Mouse (Mus musculus): ENCODE measurements at regions not wholly inside any gene's neighbourhood (a gene's known extent, or its start where the extent isn't known, plus 50 kb on each side); places are given as distances from the start of the nearest gene placed in this dataset.

- Histone ChIP-seq H3K36me3 (ENCODE audit: insufficient read depth, low read length) (no peaks in the 10 kb centered on the region), H3K4me1 (replicated peaks; ENCODE audit: low read depth, low read length) (no peaks in the 10 kb centered on the region), H3K4me3 (replicated peaks; ENCODE audit: low read length) (no peak overlapping the region), H3K9me3 (ENCODE audit: low read length) (no peaks in the 10 kb centered on the region), H3K27me3 (ENCODE audit: insufficient read depth, low read length) (no peaks in the 10 kb centered on the region)
- TF ChIP-seq NANOG (IDR thresholded peaks at IDR 0.05; ENCODE audit: borderline replicate concordance, low read length) (no peak), POU5F1 (IDR thresholded peaks at IDR 0.05; ENCODE audit: borderline replicate concordance, low read length) (no peak), CTCF (conservative IDR thresholded peaks at IDR 0.05; ENCODE audit: low read length) (no peak)
Observed at GRCm38 (mm10) chr7:69062094-69062493, 313.1 kb upstream of the Arrdc4 start.

DNA sequence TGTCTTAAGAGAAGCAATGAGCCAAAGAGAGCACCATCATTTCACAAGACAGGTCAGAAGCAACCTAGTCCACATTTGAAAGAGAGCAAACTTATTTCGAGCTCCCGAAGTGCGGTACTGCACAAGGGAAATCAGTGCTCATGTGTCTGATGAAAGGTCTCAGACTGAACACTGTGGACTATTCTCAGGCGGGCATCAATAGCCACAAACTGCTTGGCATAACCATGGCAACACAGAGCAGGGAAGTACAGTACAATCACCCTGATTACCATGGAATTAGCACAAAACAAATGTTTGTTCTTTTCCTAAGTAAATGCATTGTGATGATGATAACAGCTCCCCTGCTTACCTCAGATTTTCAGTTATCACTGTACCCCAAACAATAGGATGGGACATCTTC lies 312.2 kb upstream of the Arrdc4 start:
- H3K36me3 ChIP-seq (ENCODE audit: insufficient read depth, low read length): no peaks in the 10 kb centered on the region
- TF ChIP-seq NANOG (IDR thresholded peaks at IDR 0.05; ENCODE audit: borderline replicate concordance, low read length): no peak

GRCm38 (mm10) chr7:69016575-69016974 lies 267.5 kb upstream of the Arrdc4 start:
- Histone ChIP-seq H3K27me3 (ENCODE audit: insufficient read depth, low read length) (no peaks in the 10 kb centered on the region), H3K4me3 (replicated peaks; ENCODE audit: low read length) (no peak overlapping the region), H3K36me3 (ENCODE audit: insufficient read depth, low read length) (no peaks in the 10 kb centered on the region), H3K4me1 (replicated peaks; ENCODE audit: low read depth, low read length) (no peaks in the 10 kb centered on the region), H3K9me3 (ENCODE audit: low read length) (no peaks in the 10 kb centered on the region)
- no peak for TF ChIP-seq POU5F1 (IDR thresholded peaks at IDR 0.05; ENCODE audit: borderline replicate concordance, low read length)
- TF ChIP-seq NANOG (IDR thresholded peaks at IDR 0.05; ENCODE audit: borderline replicate concordance, low read length): no peak
- TF ChIP-seq CTCF (conservative IDR thresholded peaks at IDR 0.05; ENCODE audit: low read length): no peak

More for the DNA sequence above, 312.2 kb upstream of the Arrdc4 start:
- H3K4me3 ChIP-seq (replicated peaks; ENCODE audit: low read length): no peak overlapping the region
- H3K9me3 ChIP-seq (ENCODE audit: low read length): no peaks in the 10 kb centered on the region
- no peaks in the 10 kb centered on the region for H3K27me3 ChIP-seq (ENCODE audit: insufficient read depth, low read length)
- no peaks in the 10 kb centered on the region for H3K4me1 ChIP-seq (replicated peaks; ENCODE audit: low read depth, low read length)

- Histone ChIP-seq H3K4me3 (replicated peaks; ENCODE audit: low read length) (no peak overlapping the region), H3K27me3 (ENCODE audit: insufficient read depth, low read length) (no peaks in the 10 kb centered on the region), H3K36me3 (ENCODE audit: insufficient read depth, low read length) (no peaks in the 10 kb centered on the region), H3K9me3 (ENCODE audit: low read length) (no peaks in the 10 kb centered on the region), H3K4me1 (replicated peaks; ENCODE audit: low read depth, low read length) (no peaks in the 10 kb centered on the region)
- TF ChIP-seq POU5F1 (IDR thresholded peaks at IDR 0.05; ENCODE audit: borderline replicate concordance, low read length): no peak
- no peak for TF ChIP-seq CTCF (conservative IDR thresholded peaks at IDR 0.05; ENCODE audit: low read length)
- no peak for TF ChIP-seq NANOG (IDR thresholded peaks at IDR 0.05; ENCODE audit: borderline replicate concordance, low read length)
Observed at GRCm38 (mm10) chr7:69015047-69015446, 266.0 kb upstream of the Arrdc4 start.

- no peaks in the 10 kb centered on the region for H3K27me3 ChIP-seq (ENCODE audit: insufficient read depth, low read length)
- no peaks in the 10 kb centered on the region for H3K36me3 ChIP-seq (ENCODE audit: insufficient read depth, low read length)
- no peaks in the 10 kb centered on the region for H3K9me3 ChIP-seq (ENCODE audit: low read length)
- TF ChIP-seq NANOG (IDR thresholded peaks at IDR 0.05; ENCODE audit: borderline replicate concordance, low read length): no peak
- no peak for TF ChIP-seq POU5F1 (IDR thresholded peaks at IDR 0.05; ENCODE audit: borderline replicate concordance, low read length)
- TF ChIP-seq CTCF (conservative IDR thresholded peaks at IDR 0.05; ENCODE audit: low read length): no peak
- H3K4me1 ChIP-seq (replicated peaks; ENCODE audit: low read depth, low read length): no peaks in the 10 kb centered on the region
- no peak overlapping the region for H3K4me3 ChIP-seq (replicated peaks; ENCODE audit: low read length)
Observed at GRCm38 (mm10) chr7:69007237-69007636, 258.2 kb upstream of the Arrdc4 start.

- no peaks in the 10 kb centered on the region for H3K27me3 ChIP-seq (ENCODE audit: insufficient read depth, low read length)
- no peaks in the 10 kb centered on the region for H3K4me1 ChIP-seq (replicated peaks; ENCODE audit: low read depth, low read length)
- H3K9me3 ChIP-seq (ENCODE audit: low read length): no peaks in the 10 kb centered on the region
- no peaks in the 10 kb centered on the region for H3K36me3 ChIP-seq (ENCODE audit: insufficient read depth, low read length)
- TF ChIP-seq CTCF (conservative IDR thresholded peaks at IDR 0.05; ENCODE audit: low read length) (no peak), NANOG (IDR thresholded peaks at IDR 0.05; ENCODE audit: borderline replicate concordance, low read length) (no peak), POU5F1 (IDR thresholded peaks at IDR 0.05; ENCODE audit: borderline replicate concordance, low read length) (no peak)
- no peak overlapping the region for H3K4me3 ChIP-seq (replicated peaks; ENCODE audit: low read length)
Observed at GRCm38 (mm10) chr7:68988061-68988460, 239.0 kb upstream of the Arrdc4 start.

DNA sequence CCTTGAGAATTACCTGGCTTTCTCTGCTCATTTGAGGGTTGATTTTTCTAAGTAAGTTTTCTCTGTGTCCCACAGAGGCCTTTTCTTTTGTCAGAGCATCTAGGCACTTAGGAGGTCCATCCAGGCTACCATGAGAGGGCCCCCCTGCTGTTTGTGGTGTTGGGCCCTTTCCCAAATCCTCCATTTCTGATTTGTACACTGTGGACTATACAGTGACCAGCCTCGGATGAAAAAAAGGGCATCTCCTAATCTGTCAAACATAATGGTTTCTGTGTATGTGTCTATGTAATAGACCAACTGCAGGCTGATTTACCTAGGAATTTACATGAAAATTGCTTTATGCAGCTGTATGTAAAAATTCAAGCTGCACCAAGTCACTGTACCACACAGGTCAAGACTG lies 234.9 kb upstream of the Arrdc4 start:
- Histone ChIP-seq H3K27me3 (ENCODE audit: insufficient read depth, low read length) (no peaks in the 10 kb centered on the region), H3K4me3 (replicated peaks; ENCODE audit: low read length) (no peak overlapping the region), H3K4me1 (replicated peaks; ENCODE audit: low read depth, low read length) (no peaks in the 10 kb centered on the region), H3K36me3 (ENCODE audit: insufficient read depth, low read length) (no peaks in the 10 kb centered on the region), H3K9me3 (ENCODE audit: low read length) (no peaks in the 10 kb centered on the region)
- no peak for TF ChIP-seq CTCF (conservative IDR thresholded peaks at IDR 0.05; ENCODE audit: low read length)
- no peak for TF ChIP-seq POU5F1 (IDR thresholded peaks at IDR 0.05; ENCODE audit: borderline replicate concordance, low read length)
- no peak for TF ChIP-seq NANOG (IDR thresholded peaks at IDR 0.05; ENCODE audit: borderline replicate concordance, low read length)

- no peaks in the 10 kb centered on the region for H3K9me3 ChIP-seq (ENCODE audit: low read length)
- H3K4me1 ChIP-seq (replicated peaks; ENCODE audit: low read depth, low read length): peaks cover 2% of the 10 kb centered on the region; the same call in 1 of the 2 replicates
- H3K4me3 ChIP-seq (replicated peaks; ENCODE audit: low read length): no peak overlapping the region
- H3K27me3 ChIP-seq (ENCODE audit: insufficient read depth, low read length): no peaks in the 10 kb centered on the region
- H3K36me3 ChIP-seq (ENCODE audit: insufficient read depth, low read length): no peaks in the 10 kb centered on the region
- no peak for TF ChIP-seq NANOG (IDR thresholded peaks at IDR 0.05; ENCODE audit: borderline replicate concordance, low read length)
- TF ChIP-seq CTCF (conservative IDR thresholded peaks at IDR 0.05; ENCODE audit: low read length): no peak
- TF ChIP-seq POU5F1 (IDR thresholded peaks at IDR 0.05; ENCODE audit: borderline replicate concordance, low read length): no peak
Observed at GRCm38 (mm10) chr7:68982914-68983502, 234.0 kb upstream of the Arrdc4 start.

GRCm38 (mm10) chr7:68978576-68978975 lies 229.5 kb upstream of the Arrdc4 start:
- no peaks in the 10 kb centered on the region for H3K36me3 ChIP-seq (ENCODE audit: insufficient read depth, low read length)
- H3K4me3 ChIP-seq (replicated peaks; ENCODE audit: low read length): no peak overlapping the region
- peaks cover 14% of the 10 kb centered on the region for H3K4me1 ChIP-seq (replicated peaks; ENCODE audit: low read depth, low read length)
- no peaks in the 10 kb centered on the region for H3K27me3 ChIP-seq (ENCODE audit: insufficient read depth, low read length)
- no peak for TF ChIP-seq POU5F1 (IDR thresholded peaks at IDR 0.05; ENCODE audit: borderline replicate concordance, low read length)
- no peak for TF ChIP-seq NANOG (IDR thresholded peaks at IDR 0.05; ENCODE audit: borderline replicate concordance, low read length)
- no peak for TF ChIP-seq CTCF (conservative IDR thresholded peaks at IDR 0.05; ENCODE audit: low read length)
- no peaks in the 10 kb centered on the region for H3K9me3 ChIP-seq (ENCODE audit: low read length)
